Mouse (Mus musculus): ENCODE measurements at regions not wholly inside any gene's neighbourhood (a gene's known extent, or its start where the extent isn't known, plus 50 kb on each side); places are given as distances from the start of the nearest gene placed in this dataset.
A peak's percentile ranks its signal among the peaks of the same experiment; 100 is the strongest.

- no peak for ATAC-seq (ENCODE audit: insufficient read depth)
- no peaks in the 10 kb centered on the region for H3K4me1 ChIP-seq (replicated peaks; ENCODE audit: control insufficient read depth in 2 of 2, insufficient read depth in 2 of 2, low read length in 1 of 2)
- H3K27ac ChIP-seq, result no peak overlapping the region
- no peaks in the 10 kb centered on the region for H3K27me3 ChIP-seq (ENCODE audit: control insufficient read depth, insufficient read depth, low read length)
- no peak overlapping the region for H3K9ac ChIP-seq (replicated peaks)
- H3K36me3 ChIP-seq (replicated peaks; ENCODE audit: control insufficient read depth, insufficient read depth, low read depth), result no peaks in the 10 kb centered on the region
- DNase-seq (ENCODE audit: low read depth in 3 of 3, low spot score in 3 of 3), result no peak
- no peak overlapping the region for H3K4me2 ChIP-seq (ENCODE audit: low read depth)
- H3K9me3 ChIP-seq (ENCODE audit: control insufficient read depth, low read length), result no peaks in the 10 kb centered on the region
- 70% methylated on average over 3 of the region's 3 CpGs for WGBS (ENCODE audit: insufficient replicate concordance)
- TF ChIP-seq CTCF (IDR thresholded peaks at IDR 0.05; ENCODE audit: low read depth) (no peak), EP300 (IDR thresholded peaks at IDR 0.05; ENCODE audit: low read depth) (no peak)
- H3K4me3 ChIP-seq (ENCODE audit: insufficient read depth in 1 of 2, low read depth in 2 of 2, low read length in 2 of 2), result no peak overlapping the region
These were observed 127.2 kb upstream of the Meis1 start for GRCm38 (mm10) chr11:19145991-19146390.

GRCm38 (mm10) chr11:19151026-19151425 lies 132.2 kb upstream of the Meis1 start:
- Histone ChIP-seq H3K4me3 (ENCODE audit: insufficient read depth in 1 of 2, low read depth in 2 of 2, low read length in 2 of 2) (no peak overlapping the region), H3K27ac (no peak overlapping the region), H3K36me3 (replicated peaks; ENCODE audit: control insufficient read depth, insufficient read depth, low read depth) (no peaks in the 10 kb centered on the region), H3K4me2 (ENCODE audit: low read depth) (no peak overlapping the region), H3K4me1 (replicated peaks; ENCODE audit: control insufficient read depth in 2 of 2, insufficient read depth in 2 of 2, low read length in 1 of 2) (no peaks in the 10 kb centered on the region), H3K27me3 (ENCODE audit: control insufficient read depth, insufficient read depth, low read length) (no peaks in the 10 kb centered on the region), H3K9me3 (ENCODE audit: control insufficient read depth, low read length) (no peaks in the 10 kb centered on the region), H3K9ac (replicated peaks) (no peak overlapping the region)
- TF ChIP-seq CTCF (IDR thresholded peaks at IDR 0.05; ENCODE audit: low read depth), result no peak
- TF ChIP-seq EP300 (IDR thresholded peaks at IDR 0.05; ENCODE audit: low read depth), result no peak
- WGBS (ENCODE audit: insufficient replicate concordance), result 55% methylated on average over 3 of the region's 3 CpGs
- ATAC-seq (ENCODE audit: insufficient read depth) (no peak), DNase-seq (ENCODE audit: low read depth in 3 of 3, low spot score in 3 of 3) (no peak)

GRCm38 (mm10) chr11:19153714-19154113 lies 134.9 kb upstream of the Meis1 start:
- no peak overlapping the region for H3K9ac ChIP-seq (replicated peaks)
- ATAC-seq (ENCODE audit: insufficient read depth) (no peak), DNase-seq (ENCODE audit: low read depth in 3 of 3, low spot score in 3 of 3) (no peak)
- no peaks in the 10 kb centered on the region for H3K27me3 ChIP-seq (ENCODE audit: control insufficient read depth, insufficient read depth, low read length)
- H3K4me1 ChIP-seq (replicated peaks; ENCODE audit: control insufficient read depth in 2 of 2, insufficient read depth in 2 of 2, low read length in 1 of 2), result no peaks in the 10 kb centered on the region
- H3K27ac ChIP-seq, result no peak overlapping the region
- no peak overlapping the region for H3K4me3 ChIP-seq (ENCODE audit: insufficient read depth in 1 of 2, low read depth in 2 of 2, low read length in 2 of 2)
- no peaks in the 10 kb centered on the region for H3K36me3 ChIP-seq (replicated peaks; ENCODE audit: control insufficient read depth, insufficient read depth, low read depth)
- 58% methylated on average over 4 of the region's 4 CpGs for WGBS (ENCODE audit: insufficient replicate concordance)
- TF ChIP-seq EP300 (IDR thresholded peaks at IDR 0.05; ENCODE audit: low read depth) (no peak), CTCF (IDR thresholded peaks at IDR 0.05; ENCODE audit: low read depth) (no peak)
- H3K4me2 ChIP-seq (ENCODE audit: low read depth), result no peak overlapping the region
- H3K9me3 ChIP-seq (ENCODE audit: control insufficient read depth, low read length), result no peaks in the 10 kb centered on the region

GRCm38 (mm10) chr11:19154813-19155616 lies 136.2 kb upstream of the Meis1 start:
- Histone ChIP-seq H3K4me3 (ENCODE audit: insufficient read depth in 1 of 2, low read depth in 2 of 2, low read length in 2 of 2) (no peak overlapping the region), H3K9ac (replicated peaks) (no peak overlapping the region), H3K36me3 (replicated peaks; ENCODE audit: control insufficient read depth, insufficient read depth, low read depth) (no peaks in the 10 kb centered on the region), H3K27ac (no peak overlapping the region), H3K4me2 (ENCODE audit: low read depth) (no peak overlapping the region), H3K9me3 (ENCODE audit: control insufficient read depth, low read length) (no peaks in the 10 kb centered on the region), H3K4me1 (replicated peaks; ENCODE audit: control insufficient read depth in 2 of 2, insufficient read depth in 2 of 2, low read length in 1 of 2) (no peaks in the 10 kb centered on the region), H3K27me3 (ENCODE audit: control insufficient read depth, insufficient read depth, low read length) (no peaks in the 10 kb centered on the region)
- DNase-seq (ENCODE audit: low read depth in 3 of 3, low spot score in 3 of 3), result no peak
- TF ChIP-seq CTCF (IDR thresholded peaks at IDR 0.05; ENCODE audit: low read depth) (no peak), EP300 (IDR thresholded peaks at IDR 0.05; ENCODE audit: low read depth) (no peak)
- ATAC-seq (ENCODE audit: insufficient read depth), result no peak
- WGBS (ENCODE audit: insufficient replicate concordance), result 52% methylated on average over 4 of the region's 4 CpGs

- Histone ChIP-seq H3K9me3 (ENCODE audit: control insufficient read depth, low read length) (no peaks in the 10 kb centered on the region), H3K9ac (replicated peaks) (no peak overlapping the region), H3K27me3 (ENCODE audit: control insufficient read depth, insufficient read depth, low read length) (no peaks in the 10 kb centered on the region), H3K4me1 (replicated peaks; ENCODE audit: control insufficient read depth in 2 of 2, insufficient read depth in 2 of 2, low read length in 1 of 2) (no peaks in the 10 kb centered on the region), H3K4me2 (ENCODE audit: low read depth) (no peak overlapping the region), H3K27ac (no peak overlapping the region), H3K36me3 (replicated peaks; ENCODE audit: control insufficient read depth, insufficient read depth, low read depth) (no peaks in the 10 kb centered on the region), H3K4me3 (ENCODE audit: insufficient read depth in 1 of 2, low read depth in 2 of 2, low read length in 2 of 2) (no peak overlapping the region)
- 11% methylated on average over 2 of the region's 2 CpGs for whole genome bisulfite sequencing (ENCODE audit: insufficient replicate concordance)
- DNase-seq (ENCODE audit: low read depth in 3 of 3, low spot score in 3 of 3), result no peak
- TF ChIP-seq CTCF (IDR thresholded peaks at IDR 0.05; ENCODE audit: low read depth) (no peak), EP300 (IDR thresholded peaks at IDR 0.05; ENCODE audit: low read depth) (no peak)
- peak; percentile 13; the same call in 1 of the 2 replicates for ATAC-seq (ENCODE audit: insufficient read depth)
These were observed 136.8 kb upstream of the Meis1 start for GRCm38 (mm10) chr11:19155617-19155983.

Measured in liver, embryonic 14.5 days (tissue).